Mouse (Mus musculus): ENCODE data around the gene Cmss1. TPM values are rescaled to one million over a fixed set of nuclear protein-coding genes. Genes with fewer than 3 reads are reported as not detected.

The Cmss1 gene
- polyA plus RNA-seq, 1 experiment from 2014 or later = 26.5 TPM

- H3K27ac ChIP-seq (replicated peaks) = no peak overlapping the region
- H3K4me2 ChIP-seq (replicated peaks; ENCODE audit: low read depth) = no peak overlapping the region
- TF ChIP-seq CTCF (IDR thresholded peaks at IDR 0.05; ENCODE audit: low read depth) = no peak
- no peak for TF ChIP-seq EP300 (optimal IDR thresholded peaks at IDR 0.05)
- H3K27me3 ChIP-seq (ENCODE audit: control insufficient read depth, insufficient read depth, low read length) = no peaks in the 10 kb centered on the region
- DNase-seq (ENCODE audit: low spot score) (no peak), ATAC-seq (ENCODE audit: low FRiP score, low TSS enrichment) (no peak)
- no peaks in the 10 kb centered on the region for H3K9me3 ChIP-seq (ENCODE audit: control insufficient read depth, low read length)
- H3K9ac ChIP-seq (ENCODE audit: low read length) = no peak overlapping the region
- no peaks in the 10 kb centered on the region for H3K36me3 ChIP-seq (ENCODE audit: control insufficient read depth, insufficient read depth, low read length)
- no peaks in the 10 kb centered on the region for H3K4me1 ChIP-seq (replicated peaks; ENCODE audit: control insufficient read depth, insufficient read depth)
- H3K4me3 ChIP-seq (ENCODE audit: low read depth, low read length) = no peak overlapping the region
- 81% methylated on average over 4 of the region's 4 CpGs for WGBS
Measured at GRCm38 (mm10) chr16:57402910-57403309, 203.8 kb downstream of the Cmss1 start.

GRCm38 (mm10) chr16:57401702-57402101, 205.0 kb downstream of the Cmss1 start:
- 32% methylated on average over 6 of the region's 6 CpGs for WGBS

GRCm38 (mm10) chr16:57399566-57399965, 207.1 kb downstream of the Cmss1 start:
- Histone ChIP-seq H3K9me3 (ENCODE audit: control insufficient read depth, low read length) (no peaks in the 10 kb centered on the region), H3K4me1 (replicated peaks; ENCODE audit: control insufficient read depth, insufficient read depth) (no peaks in the 10 kb centered on the region), H3K36me3 (ENCODE audit: control insufficient read depth, insufficient read depth, low read length) (no peaks in the 10 kb centered on the region), H3K27ac (replicated peaks) (no peak overlapping the region), H3K4me2 (replicated peaks; ENCODE audit: low read depth) (no peak overlapping the region), H3K4me3 (ENCODE audit: low read depth, low read length) (no peak overlapping the region), H3K9ac (ENCODE audit: low read length) (no peak overlapping the region), H3K27me3 (ENCODE audit: control insufficient read depth, insufficient read depth, low read length) (no peaks in the 10 kb centered on the region)
- WGBS = 79% methylated on average over 10 of the region's 10 CpGs
- TF ChIP-seq CTCF (IDR thresholded peaks at IDR 0.05; ENCODE audit: low read depth) (no peak), EP300 (optimal IDR thresholded peaks at IDR 0.05) (no peak)
- DNase-seq (ENCODE audit: low spot score) (no peak), ATAC-seq (ENCODE audit: low FRiP score, low TSS enrichment) (no peak)

More at GRCm38 (mm10) chr16:57401702-57402101, 205.0 kb downstream of the Cmss1 start:
- Histone ChIP-seq H3K27me3 (ENCODE audit: control insufficient read depth, insufficient read depth, low read length) (no peaks in the 10 kb centered on the region), H3K27ac (replicated peaks) (peak overlapping the region; percentile 50), H3K36me3 (ENCODE audit: control insufficient read depth, insufficient read depth, low read length) (no peaks in the 10 kb centered on the region), H3K9me3 (ENCODE audit: control insufficient read depth, low read length) (no peaks in the 10 kb centered on the region), H3K9ac (ENCODE audit: low read length) (no peak overlapping the region), H3K4me1 (replicated peaks; ENCODE audit: control insufficient read depth, insufficient read depth) (no peaks in the 10 kb centered on the region), H3K4me3 (ENCODE audit: low read depth, low read length) (no peak overlapping the region), H3K4me2 (replicated peaks; ENCODE audit: low read depth) (no peak overlapping the region)
- ATAC-seq (ENCODE audit: low FRiP score, low TSS enrichment) (peak; percentile 47; the same call in 1 of the 2 replicates), DNase-seq (ENCODE audit: low spot score) (no peak)
- no peak for TF ChIP-seq CTCF (IDR thresholded peaks at IDR 0.05; ENCODE audit: low read depth)
- TF ChIP-seq EP300 (optimal IDR thresholded peaks at IDR 0.05) = no peak

- Histone ChIP-seq H3K4me2 (replicated peaks; ENCODE audit: low read depth) (no peak overlapping the region), H3K27me3 (ENCODE audit: control insufficient read depth, insufficient read depth, low read length) (no peaks in the 10 kb centered on the region), H3K27ac (replicated peaks) (no peak overlapping the region), H3K4me1 (replicated peaks; ENCODE audit: control insufficient read depth, insufficient read depth) (no peaks in the 10 kb centered on the region), H3K36me3 (ENCODE audit: control insufficient read depth, insufficient read depth, low read length) (no peaks in the 10 kb centered on the region), H3K9me3 (ENCODE audit: control insufficient read depth, low read length) (no peaks in the 10 kb centered on the region), H3K9ac (ENCODE audit: low read length) (no peak overlapping the region), H3K4me3 (ENCODE audit: low read depth, low read length) (no peak overlapping the region)
- ATAC-seq (ENCODE audit: low FRiP score, low TSS enrichment) = no peak
- peak; percentile 57 for DNase-seq (ENCODE audit: low spot score)
- 56% methylated on average over 18 of the region's 18 CpGs for WGBS
- TF ChIP-seq CTCF (IDR thresholded peaks at IDR 0.05; ENCODE audit: low read depth) = peak; percentile 92
- no peak for TF ChIP-seq EP300 (optimal IDR thresholded peaks at IDR 0.05)
Measured at GRCm38 (mm10) chr16:57398387-57399214, 208.1 kb downstream of the Cmss1 start.

GRCm38 (mm10) chr16:57397845-57398244, 208.8 kb downstream of the Cmss1 start:
- 79% methylated on average over 6 of the region's 6 CpGs for WGBS
- DNase-seq (ENCODE audit: low spot score) (no peak), ATAC-seq (ENCODE audit: low FRiP score, low TSS enrichment) (no peak)
- no peaks in the 10 kb centered on the region for H3K4me1 ChIP-seq (replicated peaks; ENCODE audit: control insufficient read depth, insufficient read depth)
- no peaks in the 10 kb centered on the region for H3K9me3 ChIP-seq (ENCODE audit: control insufficient read depth, low read length)
- H3K9ac ChIP-seq (ENCODE audit: low read length) = no peak overlapping the region
- no peak for TF ChIP-seq EP300 (optimal IDR thresholded peaks at IDR 0.05)
- TF ChIP-seq CTCF (IDR thresholded peaks at IDR 0.05; ENCODE audit: low read depth) = no peak
- H3K27ac ChIP-seq (replicated peaks) = no peak overlapping the region
- H3K36me3 ChIP-seq (ENCODE audit: control insufficient read depth, insufficient read depth, low read length) = no peaks in the 10 kb centered on the region
- H3K4me3 ChIP-seq (ENCODE audit: low read depth, low read length) = no peak overlapping the region
- no peaks in the 10 kb centered on the region for H3K27me3 ChIP-seq (ENCODE audit: control insufficient read depth, insufficient read depth, low read length)
- H3K4me2 ChIP-seq (replicated peaks; ENCODE audit: low read depth) = no peak overlapping the region

- no peaks in the 10 kb centered on the region for H3K36me3 ChIP-seq (ENCODE audit: control insufficient read depth, insufficient read depth, low read length)
- DNase-seq (ENCODE audit: low spot score) (no peak), ATAC-seq (ENCODE audit: low FRiP score, low TSS enrichment) (no peak)
- no peaks in the 10 kb centered on the region for H3K9me3 ChIP-seq (ENCODE audit: control insufficient read depth, low read length)
- H3K4me1 ChIP-seq (replicated peaks; ENCODE audit: control insufficient read depth, insufficient read depth) = no peaks in the 10 kb centered on the region
- no peak overlapping the region for H3K9ac ChIP-seq (ENCODE audit: low read length)
- no peak overlapping the region for H3K27ac ChIP-seq (replicated peaks)
- 82% methylated on average over 6 of the region's 6 CpGs for WGBS
- H3K4me2 ChIP-seq (replicated peaks; ENCODE audit: low read depth) = no peak overlapping the region
- no peak overlapping the region for H3K4me3 ChIP-seq (ENCODE audit: low read depth, low read length)
- H3K27me3 ChIP-seq (ENCODE audit: control insufficient read depth, insufficient read depth, low read length) = no peaks in the 10 kb centered on the region
- TF ChIP-seq EP300 (optimal IDR thresholded peaks at IDR 0.05) = no peak
- TF ChIP-seq CTCF (IDR thresholded peaks at IDR 0.05; ENCODE audit: low read depth) = no peak
Measured at GRCm38 (mm10) chr16:57396249-57396648, 210.4 kb downstream of the Cmss1 start.

All from stomach, postnatal 0 days (tissue).